Mouse (Mus musculus) hindbrain, embryonic 15.5 days (tissue): Measurements from ENCODE around the gene Tpx2. TPM values are rescaled to one million over a fixed set of nuclear protein-coding genes. Genes with fewer than 3 reads are reported as not detected.
A peak's percentile ranks its signal among the peaks of the same experiment; 100 is the strongest.

Experiments used
- ATAC-seq: fragments of 200-750 bp; cut with Nextera tagmentation; 2 replicates; pipeline ENCODE4 v1.8.0; 2017; ENCODE audit warnings: low read depth, moderate number of reproducible peaks, moderate TSS enrichment; ENCODE audit not compliant: low FRiP score
- H3K27ac ChIP-seq: fragments of 300-500 bp; sonication (generic); replicated peaks from 2 replicates; pipeline ENCODE4 v1.5.1; 2015; ENCODE audit warnings: mild to moderate bottlenecking, inconsistent platforms
- H3K27me3 ChIP-seq: fragments of 300-500 bp; sonication (generic); 2 replicates; pipeline ENCODE4 v1.6.1; 2015; ENCODE audit warnings: control low read depth, inconsistent platforms
- H3K36me3 ChIP-seq: fragments of 300-500 bp; sonication (generic); 2 replicates; pipeline ENCODE4 v1.6.1; 2015; ENCODE audit warnings: control low read depth, inconsistent platforms
- H3K4me1 ChIP-seq: fragments of 300-500 bp; sonication (generic); replicated peaks from 2 replicates; pipeline ENCODE4 v1.6.1; 2015; ENCODE audit warnings: control low read depth, inconsistent platforms
- H3K4me2 ChIP-seq: fragments of 300-500 bp; sonication (generic); 2 replicates; pipeline ENCODE4 v1.6.1; 2015; ENCODE audit warnings: moderate library complexity, mild to moderate bottlenecking, inconsistent platforms
- H3K4me3 ChIP-seq: fragments of 300-500 bp; sonication (generic); 2 replicates; pipeline ENCODE4 v1.5.1; 2015; ENCODE audit warnings: mild to moderate bottlenecking, inconsistent platforms
- H3K9ac ChIP-seq: fragments of 300-500 bp; sonication (generic); 2 replicates; pipeline ENCODE4 v1.6.1; 2015; ENCODE audit warnings: inconsistent platforms
- H3K9me3 ChIP-seq: fragments of 300-500 bp; sonication (generic); 2 replicates; pipeline ENCODE4 v1.6.1; 2016; ENCODE audit warnings: control low read depth, inconsistent platforms
- WGBS: fragments of 180-500 bp; shearing (Covaris S2); methylation state at CpG from one replicate; pipeline ENCODE4 v1.1.7; 2015; 5-methylcytosine and 5-hydroxymethylcytosine counted together
- polyA plus RNA-seq: library from polyadenylated mRNA; unstranded; fragments of >200 nt; fragmentation: Nextera tagmentation; extraction: Ambion mirVana; gene quantifications from 2 replicates; pipeline ENCODE4 v1.2.1, GENCODE M21; 2015

The Tpx2 gene
- polyA plus RNA-seq, 1 experiment from 2014 or later, result 17.4 TPM

DNA sequence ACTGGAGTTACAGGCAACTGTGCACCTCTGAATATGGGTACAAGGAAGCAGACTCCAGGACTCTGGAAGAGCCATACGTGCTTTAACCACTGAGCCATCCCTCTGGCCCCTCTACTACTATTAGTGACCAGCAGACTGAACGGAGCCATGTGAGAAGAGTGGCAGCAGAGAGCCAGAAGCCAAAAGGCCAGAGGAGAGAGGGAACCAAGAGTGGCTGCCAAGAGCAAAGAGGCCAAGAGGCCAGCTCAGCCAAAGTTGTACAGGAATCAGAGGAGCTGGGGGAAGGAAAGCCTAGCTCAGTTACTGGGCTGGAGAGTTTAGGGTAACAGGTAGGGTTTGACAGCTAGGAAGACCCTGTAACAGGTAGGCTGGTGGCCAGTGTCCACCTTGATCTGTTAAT is 8.5 kb upstream of the Tpx2 start:
- Histone ChIP-seq H3K4me3 (no peak overlapping the region), H3K4me1 (no peaks in the 10 kb centered on the region), H3K9me3 (no peaks in the 10 kb centered on the region), H3K36me3 (no peaks in the 10 kb centered on the region), H3K27me3 (no peaks in the 10 kb centered on the region), H3K27ac (no peak overlapping the region), H3K9ac (no peak overlapping the region), H3K4me2 (no peak overlapping the region)
- 69% methylated on average over 2 of the region's 2 CpGs for WGBS
- no peak for ATAC-seq

DNA sequence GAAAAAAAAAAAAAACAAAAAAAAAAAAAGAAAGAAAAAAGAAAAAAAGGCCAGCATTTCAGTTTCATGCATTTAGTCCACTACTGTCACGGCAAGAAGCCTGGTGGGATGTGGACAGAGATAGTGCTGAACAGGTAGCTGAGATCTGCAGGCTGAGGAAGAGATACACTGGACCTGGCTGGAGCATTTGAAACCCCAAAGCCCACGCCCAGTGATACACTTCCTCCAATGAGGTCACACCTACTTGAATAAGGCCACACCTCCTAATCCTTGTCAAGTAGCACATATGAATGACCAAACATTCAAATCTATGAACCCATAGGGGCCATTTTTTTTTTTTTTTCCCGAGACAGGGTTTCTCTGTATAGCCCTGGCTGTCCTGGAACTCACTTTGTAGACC is 5.0 kb upstream of the Tpx2 start:
- Histone ChIP-seq H3K9ac (no peak overlapping the region), H3K27ac (no peak overlapping the region), H3K9me3 (no peaks in the 10 kb centered on the region), H3K4me3 (no peak overlapping the region), H3K27me3 (no peaks in the 10 kb centered on the region), H3K4me2 (no peak overlapping the region), H3K4me1 (no peaks in the 10 kb centered on the region; the same call in 1 of the 2 replicates), H3K36me3 (no peaks in the 10 kb centered on the region)
- no peak for ATAC-seq
- 77% methylated on average over 3 of the region's 3 CpGs for WGBS

DNA sequence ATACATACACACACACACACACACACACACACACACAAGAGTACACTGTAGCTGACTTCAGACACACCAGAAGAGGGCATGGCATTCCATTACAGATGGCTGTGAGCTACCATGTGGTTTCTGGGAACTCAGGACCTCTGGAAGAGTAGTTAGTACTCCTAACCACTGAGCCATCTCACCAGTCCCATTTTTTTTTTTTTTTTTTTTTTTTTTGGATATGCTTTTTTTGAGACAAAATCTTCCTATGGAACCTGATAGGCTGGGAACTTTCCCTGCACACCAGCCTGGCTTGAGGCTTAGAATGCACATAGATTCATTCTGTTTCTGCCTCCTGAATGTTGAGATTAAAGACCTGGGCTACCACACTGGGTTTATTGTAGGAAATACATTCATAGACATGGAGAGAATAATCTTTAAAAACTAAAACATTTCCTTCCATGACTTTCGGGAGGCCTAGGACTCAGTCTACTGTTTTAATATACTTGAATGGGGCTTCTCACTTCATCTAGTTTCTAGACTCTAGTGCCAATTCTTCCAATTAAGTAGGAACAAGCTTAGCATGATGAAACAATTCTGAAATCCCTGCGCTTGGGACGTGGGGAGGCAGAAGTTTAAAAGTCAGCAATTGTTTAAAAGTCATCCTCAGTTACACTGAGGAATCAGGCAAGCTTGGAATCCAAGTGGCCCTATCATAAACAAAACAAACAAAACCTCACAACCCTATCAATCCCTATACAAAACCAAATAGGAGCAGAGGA is 528 bp upstream of the Tpx2 start:
- Histone ChIP-seq H3K27ac (no peak overlapping the region), H3K4me1 (peaks cover 12% of the 10 kb centered on the region), H3K27me3 (no peaks in the 10 kb centered on the region), H3K9ac (no peak overlapping the region), H3K4me3 (peak overlapping the region; percentile 54), H3K36me3 (no peaks in the 10 kb centered on the region), H3K4me2 (peak overlapping the region; percentile 58), H3K9me3 (no peaks in the 10 kb centered on the region)
- WGBS, result 18% methylated on average over 3 of the region's 3 CpGs
- no peak for ATAC-seq

DNA sequence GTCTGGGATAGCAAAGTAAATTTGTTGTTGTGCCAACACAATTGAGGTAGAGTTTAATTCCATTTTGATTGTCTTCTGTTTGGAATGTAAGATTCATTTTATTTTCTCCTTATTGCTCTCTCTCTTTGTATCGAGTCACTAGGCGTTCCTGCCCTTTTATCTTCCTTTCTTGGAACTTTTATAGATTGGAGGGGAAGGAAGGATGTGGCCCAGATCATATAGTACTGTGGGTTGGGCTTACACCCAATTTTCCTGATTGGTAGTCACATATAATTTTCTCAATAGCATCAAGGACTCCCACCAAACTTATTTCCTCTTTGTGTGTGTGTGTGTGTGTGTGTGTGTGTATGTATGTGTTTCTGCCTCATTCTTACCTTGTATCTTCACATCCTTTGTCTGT is 702 bp downstream of the Tpx2 start:
- no peak overlapping the region for H3K27ac ChIP-seq
- H3K9ac ChIP-seq, result 0 out of 2 replicates have a peak overlapping the region, but pooled peaks have one; percentile 38
- peaks cover 12% of the 10 kb centered on the region for H3K4me1 ChIP-seq
- peak overlapping the region; percentile 54 for H3K4me3 ChIP-seq
- H3K27me3 ChIP-seq, result no peaks in the 10 kb centered on the region
- ATAC-seq, result no peak
- WGBS, result 7% methylated on average over 2 of the region's 2 CpGs
- peak overlapping the region; percentile 66 for H3K4me2 ChIP-seq
- no peaks in the 10 kb centered on the region for H3K36me3 ChIP-seq
- no peaks in the 10 kb centered on the region for H3K9me3 ChIP-seq

DNA sequence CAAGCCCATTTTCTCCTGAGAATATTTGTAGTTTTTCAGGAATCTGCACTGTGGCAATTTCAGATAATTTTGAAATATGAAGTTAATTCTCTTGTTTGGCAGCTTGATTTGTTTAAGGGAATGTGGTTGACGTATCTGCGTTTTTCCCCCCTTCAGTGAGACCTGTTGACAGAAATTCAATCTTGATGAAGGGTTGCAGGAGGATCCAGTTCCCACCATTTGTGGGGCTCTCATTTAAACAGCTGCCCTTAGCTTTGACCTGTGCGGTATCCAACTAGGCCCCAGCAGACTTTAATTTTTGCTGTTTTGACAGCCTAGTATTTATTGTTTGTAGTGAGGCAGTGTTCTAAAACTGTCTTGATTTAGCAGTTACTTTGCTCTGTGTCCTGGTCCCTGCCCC is 11.7 kb downstream of the Tpx2 start:
- Histone ChIP-seq H3K4me1 (no peaks in the 10 kb centered on the region), H3K9me3 (no peaks in the 10 kb centered on the region), H3K9ac (no peak overlapping the region), H3K4me2 (no peak overlapping the region), H3K36me3 (no peaks in the 10 kb centered on the region), H3K27ac (no peak overlapping the region), H3K4me3 (no peak overlapping the region), H3K27me3 (no peaks in the 10 kb centered on the region)
- no peak for ATAC-seq
- 92% methylated on average over 3 of the region's 3 CpGs for WGBS

DNA sequence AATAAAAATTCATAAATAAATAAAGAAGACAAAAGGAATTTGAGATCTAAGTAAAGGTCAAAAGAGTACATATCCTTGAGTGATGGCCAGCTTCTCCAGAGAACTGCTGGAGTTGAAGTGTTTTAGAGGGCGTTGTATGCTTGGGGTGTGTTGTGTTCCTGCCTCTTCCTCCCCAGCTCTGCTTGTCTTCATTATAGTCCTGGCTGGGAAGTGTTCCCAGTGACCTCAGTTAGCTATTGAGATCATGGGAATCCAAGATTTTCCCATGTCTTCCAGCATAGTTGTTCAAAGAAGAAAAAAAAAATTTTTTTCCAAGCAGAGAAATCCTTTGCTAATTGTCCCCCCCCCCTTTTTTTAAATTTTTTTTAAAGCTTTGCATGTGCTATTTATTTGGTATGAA is 14.1 kb downstream of the Tpx2 start:
- H3K36me3 ChIP-seq, result no peaks in the 10 kb centered on the region
- H3K27me3 ChIP-seq, result no peaks in the 10 kb centered on the region
- H3K9me3 ChIP-seq, result no peaks in the 10 kb centered on the region

DNA sequence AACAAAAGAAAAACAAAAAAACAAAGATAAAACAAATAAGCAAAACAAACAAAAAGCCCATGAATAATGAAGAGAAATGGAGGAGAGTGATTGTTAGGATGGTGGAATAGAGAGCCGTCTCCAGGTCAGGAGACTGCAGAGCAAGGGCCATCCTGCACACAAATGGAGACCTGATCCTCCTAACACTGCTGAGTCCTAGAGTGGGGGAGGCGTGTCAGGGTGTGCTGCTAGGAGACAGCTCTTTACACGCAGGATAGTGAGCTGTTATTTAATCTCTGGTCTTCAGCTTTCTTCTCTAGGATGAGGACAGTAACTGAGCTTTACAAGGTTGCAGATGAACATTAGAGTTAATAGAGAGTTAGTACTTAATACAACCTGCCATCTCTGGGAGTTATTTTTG is 14.9 kb downstream of the Tpx2 start:
- WGBS, result 73% methylated on average over 3 of the region's 3 CpGs
- Histone ChIP-seq H3K27me3 (no peaks in the 10 kb centered on the region), H3K36me3 (no peaks in the 10 kb centered on the region), H3K9ac (no peak overlapping the region), H3K9me3 (no peaks in the 10 kb centered on the region), H3K4me1 (no peaks in the 10 kb centered on the region), H3K27ac (no peak overlapping the region), H3K4me3 (no peak overlapping the region), H3K4me2 (no peak overlapping the region)
- no peak for ATAC-seq

More for the DNA sequence above, 14.1 kb downstream of the Tpx2 start:
- Histone ChIP-seq H3K4me2 (no peak overlapping the region), H3K9ac (no peak overlapping the region), H3K4me1 (no peaks in the 10 kb centered on the region), H3K4me3 (no peak overlapping the region), H3K27ac (no peak overlapping the region)
- WGBS, result 84% methylated on average over 1 of the region's 1 CpGs
- ATAC-seq, result no peak

DNA sequence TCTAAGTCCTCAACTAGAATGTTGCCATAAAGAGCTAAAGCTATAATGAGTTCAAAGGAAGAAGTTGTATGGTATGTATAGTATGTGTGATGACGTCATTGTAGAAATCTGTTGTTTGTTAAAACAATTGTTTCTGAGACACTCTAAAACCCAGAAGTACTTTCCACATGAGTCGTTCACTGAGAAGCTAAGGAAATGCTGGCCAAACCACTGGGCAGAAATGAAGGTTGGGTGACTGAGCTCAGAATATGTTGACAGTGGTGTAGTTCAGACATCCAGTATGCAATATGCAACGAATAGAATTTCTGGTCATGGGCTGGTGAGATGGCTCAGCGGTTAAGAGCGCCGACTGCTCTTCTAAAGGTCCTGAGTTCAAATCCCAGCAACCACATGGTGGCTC is 15.6 kb downstream of the Tpx2 start:
- Histone ChIP-seq H3K4me1 (no peaks in the 10 kb centered on the region), H3K4me3 (no peak overlapping the region), H3K9me3 (no peaks in the 10 kb centered on the region), H3K36me3 (no peaks in the 10 kb centered on the region), H3K27me3 (no peaks in the 10 kb centered on the region), H3K27ac (no peak overlapping the region), H3K9ac (no peak overlapping the region), H3K4me2 (no peak overlapping the region)
- no peak for ATAC-seq
- 97% methylated on average over 6 of the region's 6 CpGs for WGBS

DNA sequence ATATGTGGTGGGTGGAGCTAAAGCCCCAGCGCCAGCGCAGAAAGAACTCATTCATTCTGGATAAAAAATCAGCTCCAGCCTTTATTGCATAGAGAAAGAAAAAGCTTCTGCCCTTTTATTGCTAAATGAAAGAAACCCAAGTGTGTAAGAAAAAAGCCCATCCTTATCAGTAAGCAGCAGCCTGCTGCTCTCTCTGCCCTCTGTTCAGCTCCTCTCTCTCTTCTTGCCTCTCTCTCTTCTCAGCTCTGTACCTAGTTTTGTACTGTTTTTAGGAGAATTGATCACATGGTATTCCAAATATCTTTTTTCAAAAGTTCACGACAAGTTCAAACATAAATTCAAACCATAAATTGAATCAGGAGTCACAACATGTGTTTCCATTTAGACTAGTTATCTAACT is 30.5 kb downstream of the Tpx2 start:
- Histone ChIP-seq H3K4me3 (no peak overlapping the region), H3K9ac (no peak overlapping the region), H3K4me2 (no peak overlapping the region), H3K4me1 (no peaks in the 10 kb centered on the region), H3K27me3 (no peaks in the 10 kb centered on the region), H3K9me3 (no peaks in the 10 kb centered on the region), H3K36me3 (no peaks in the 10 kb centered on the region; the same call in 1 of the 2 replicates), H3K27ac (no peak overlapping the region)
- ATAC-seq, result no peak
- 91% methylated on average over 3 of the region's 3 CpGs for WGBS

DNA sequence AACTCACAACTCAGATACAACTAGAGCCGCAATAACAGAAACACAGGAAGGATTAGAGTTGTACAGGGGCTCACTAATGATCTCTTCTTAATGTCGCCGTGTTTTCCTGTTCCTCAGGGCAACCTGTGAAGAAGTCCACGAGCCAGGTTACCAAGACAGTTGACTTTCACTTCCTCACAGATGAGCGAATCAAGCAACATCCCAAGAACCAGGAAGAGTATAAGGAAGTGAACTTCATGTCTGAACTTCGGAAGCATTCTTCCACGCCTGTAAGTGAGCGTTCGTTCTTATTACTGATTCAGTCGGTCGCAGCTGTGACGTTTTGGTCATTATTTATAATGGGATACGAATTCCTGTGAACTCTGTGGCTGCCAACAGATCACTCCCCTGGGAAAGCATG is 33.1 kb downstream of the Tpx2 start:
- Histone ChIP-seq H3K9ac (no peak overlapping the region), H3K27ac (no peak overlapping the region), H3K36me3 (no peaks in the 10 kb centered on the region; the same call in 1 of the 2 replicates), H3K4me1 (no peaks in the 10 kb centered on the region), H3K4me3 (no peak overlapping the region), H3K27me3 (no peaks in the 10 kb centered on the region), H3K4me2 (no peak overlapping the region), H3K9me3 (no peaks in the 10 kb centered on the region)
- ATAC-seq, result no peak
- 93% methylated on average over 13 of the region's 13 CpGs for WGBS

DNA sequence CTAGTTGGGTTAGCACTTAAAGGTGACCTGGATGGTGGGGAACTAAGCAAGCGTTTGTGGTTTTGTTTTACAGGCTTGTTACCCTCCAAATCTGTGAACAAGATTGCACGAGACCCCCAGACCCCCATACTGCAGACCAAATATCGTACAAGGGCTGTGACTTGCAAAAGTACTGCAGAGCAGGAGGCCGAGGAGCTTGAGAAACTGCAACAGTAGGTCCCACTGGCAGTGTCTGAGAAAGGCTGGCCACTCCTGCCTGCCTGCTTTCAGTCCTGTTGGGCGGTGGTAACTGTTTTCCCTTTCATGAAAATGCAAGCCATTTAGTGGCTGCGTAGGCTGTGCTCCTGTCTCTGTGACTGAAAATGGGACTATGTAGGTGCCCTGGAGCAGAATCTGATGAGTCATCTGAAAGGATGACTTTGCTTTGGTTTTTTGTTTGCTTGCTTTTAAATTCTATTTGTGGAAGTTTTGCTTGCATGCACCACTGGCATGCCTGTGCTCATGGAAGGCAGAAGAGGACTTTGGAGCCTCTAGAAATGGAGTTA is 36.4 kb downstream of the Tpx2 start:
- no peak overlapping the region for H3K4me2 ChIP-seq
- no peaks in the 10 kb centered on the region; the same call in 1 of the 2 replicates for H3K36me3 ChIP-seq
- no peak overlapping the region for H3K4me3 ChIP-seq
- no peaks in the 10 kb centered on the region for H3K27me3 ChIP-seq
- 94% methylated on average over 6 of the region's 6 CpGs for WGBS
- ATAC-seq, result no peak
- no peak overlapping the region for H3K27ac ChIP-seq
- no peak overlapping the region for H3K9ac ChIP-seq
- H3K9me3 ChIP-seq, result no peaks in the 10 kb centered on the region
- no peaks in the 10 kb centered on the region for H3K4me1 ChIP-seq

DNA sequence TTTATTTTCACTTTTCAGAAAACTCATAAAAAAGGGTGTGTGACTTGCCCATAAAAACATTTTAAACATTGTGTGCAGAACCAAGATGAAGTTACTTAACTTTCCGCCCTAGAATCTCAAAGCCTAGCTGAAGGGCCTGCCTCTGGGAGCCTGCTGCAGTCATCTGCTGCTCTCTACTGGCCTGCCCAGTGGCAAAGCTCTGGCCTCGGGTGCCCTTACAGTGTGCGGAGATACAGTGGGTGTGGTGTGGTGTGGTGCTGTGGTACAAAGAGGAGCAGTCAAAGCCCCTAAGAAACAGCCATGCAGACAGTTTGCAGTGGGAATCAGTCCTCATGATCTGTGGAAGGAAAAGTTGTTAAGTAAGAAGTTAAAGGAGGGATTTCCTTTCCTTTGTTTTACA is 39.5 kb downstream of the Tpx2 start:
- no peak for ATAC-seq
- no peak overlapping the region for H3K27ac ChIP-seq
- H3K27me3 ChIP-seq, result no peaks in the 10 kb centered on the region
- H3K4me2 ChIP-seq, result no peak overlapping the region
- WGBS, result 92% methylated on average over 3 of the region's 3 CpGs
- H3K9me3 ChIP-seq, result no peaks in the 10 kb centered on the region
- no peak overlapping the region for H3K9ac ChIP-seq
- no peaks in the 10 kb centered on the region for H3K4me1 ChIP-seq
- H3K4me3 ChIP-seq, result no peak overlapping the region
- no peaks in the 10 kb centered on the region for H3K36me3 ChIP-seq

DNA sequence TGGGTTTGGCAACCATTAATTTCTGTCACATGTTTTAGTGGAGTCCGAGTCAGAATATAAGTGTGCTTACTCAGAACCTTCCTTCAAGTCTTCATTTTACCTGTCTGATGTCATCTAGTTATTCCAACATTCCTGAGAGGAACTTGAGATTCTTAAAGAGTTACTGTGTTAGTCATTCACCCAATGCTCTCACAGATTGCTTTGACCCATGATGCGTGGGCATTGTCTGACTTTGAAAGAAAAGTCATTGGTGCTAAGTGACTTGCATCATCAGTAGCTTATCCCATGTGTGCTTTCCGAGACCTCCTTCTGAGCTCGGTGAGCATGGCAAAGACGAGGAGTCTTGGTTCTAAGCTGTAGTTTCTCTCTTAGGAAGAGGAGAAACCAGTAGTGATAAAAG is 41.0 kb downstream of the Tpx2 start:
- ATAC-seq, result no peak
- H3K9ac ChIP-seq, result no peak overlapping the region
- H3K27ac ChIP-seq, result no peak overlapping the region
- no peaks in the 10 kb centered on the region for H3K27me3 ChIP-seq
- no peaks in the 10 kb centered on the region for H3K36me3 ChIP-seq
- WGBS, result 86% methylated on average over 5 of the region's 5 CpGs
- no peak overlapping the region for H3K4me3 ChIP-seq
- no peaks in the 10 kb centered on the region for H3K4me1 ChIP-seq
- H3K9me3 ChIP-seq, result no peaks in the 10 kb centered on the region
- no peak overlapping the region for H3K4me2 ChIP-seq
